Mouse (Mus musculus): ENCODE data around the gene Gast. TPM values are rescaled to one million over a fixed set of nuclear protein-coding genes. Genes with fewer than 3 reads are reported as not detected.

Gene Gast
- polyA plus RNA-seq, 1 experiment: not detected

DNA sequence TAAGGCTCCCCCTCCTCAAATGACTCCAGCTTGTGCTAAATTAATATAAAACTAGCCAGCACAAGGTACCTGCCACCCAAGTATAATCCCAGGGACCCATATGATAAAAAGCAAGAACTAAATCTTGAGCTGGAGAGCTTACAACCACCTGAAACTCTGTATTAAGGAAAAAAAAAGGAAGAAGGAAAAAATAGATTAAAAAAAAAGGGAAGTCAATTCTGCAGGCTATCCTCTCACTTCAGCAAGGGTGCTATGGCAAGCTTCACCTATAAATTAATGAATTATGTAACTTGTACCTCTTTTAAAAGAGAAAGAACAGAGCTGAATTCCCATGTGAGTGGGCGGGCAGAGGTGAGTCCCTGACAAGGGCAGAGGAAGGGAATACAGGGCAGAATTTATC, 22.6 kb upstream of the Gast start:
- Histone ChIP-seq H3K9me3 (replicated peaks; ENCODE audit: control insufficient read depth, insufficient read depth, low read length, poor library complexity, severe bottlenecking) (no peaks in the 10 kb centered on the region), H3K36me3 (ENCODE audit: control insufficient read depth, insufficient read depth, low read length, poor library complexity, severe bottlenecking) (no peaks in the 10 kb centered on the region), H3K4me1 (ENCODE audit: control insufficient read depth, insufficient read depth, low read length) (peaks cover 5% of the 10 kb centered on the region), H3K27ac (ENCODE audit: insufficient read depth, low read length) (no peak overlapping the region), H3K4me3 (ENCODE audit: low read depth, low read length) (no peak overlapping the region), H3K9ac (ENCODE audit: low read depth, poor library complexity, severe bottlenecking) (no peak overlapping the region), H3K27me3 (ENCODE audit: control insufficient read depth, insufficient read depth, low read length, poor library complexity, severe bottlenecking) (no peaks in the 10 kb centered on the region)
- TF ChIP-seq EP300 (IDR thresholded peaks at IDR 0.05; ENCODE audit: insufficient read depth, low read depth, low read length) (no peak), POLR2A (IDR thresholded peaks at IDR 0.05; ENCODE audit: insufficient read depth, low read length) (no peak), CTCF (IDR thresholded peaks at IDR 0.05; ENCODE audit: low read depth, low read length) (no peak)

DNA sequence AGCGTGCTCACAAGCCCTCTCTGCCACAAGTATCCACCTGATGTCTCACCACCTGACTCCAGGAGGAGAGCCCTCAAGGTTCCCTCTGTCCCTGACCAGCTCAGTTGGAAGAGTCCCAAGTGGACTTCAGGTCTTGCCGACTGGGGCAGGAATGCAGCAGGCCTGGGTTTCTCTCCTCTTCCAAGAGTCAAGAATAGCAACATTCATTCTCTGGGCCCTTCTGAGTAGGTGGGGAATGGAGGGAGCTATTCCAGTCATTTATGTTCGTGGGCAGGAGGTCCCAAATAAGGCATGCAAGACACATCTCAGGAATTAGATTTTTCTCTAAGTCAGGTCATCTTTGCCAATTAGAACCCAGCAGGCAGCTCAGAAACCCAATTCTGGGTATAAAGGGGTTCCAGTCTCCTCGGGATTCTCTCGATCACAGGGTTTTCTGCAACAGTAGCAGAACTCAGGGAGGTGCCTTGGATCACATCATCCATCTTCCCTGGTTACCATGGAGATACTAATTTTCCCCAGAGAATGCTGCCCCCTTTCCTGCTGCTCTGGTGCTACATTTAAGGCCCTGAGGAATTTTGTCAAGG, 22.0 kb upstream of the Gast start:
- Histone ChIP-seq H3K36me3 (ENCODE audit: control insufficient read depth, insufficient read depth, low read length, poor library complexity, severe bottlenecking) (no peaks in the 10 kb centered on the region), H3K27ac (ENCODE audit: insufficient read depth, low read length) (no peak overlapping the region), H3K4me3 (ENCODE audit: low read depth, low read length) (no peak overlapping the region), H3K9me3 (replicated peaks; ENCODE audit: control insufficient read depth, insufficient read depth, low read length, poor library complexity, severe bottlenecking) (no peaks in the 10 kb centered on the region), H3K4me1 (ENCODE audit: control insufficient read depth, insufficient read depth, low read length) (peaks cover 5% of the 10 kb centered on the region), H3K9ac (ENCODE audit: low read depth, poor library complexity, severe bottlenecking) (no peak overlapping the region), H3K27me3 (ENCODE audit: control insufficient read depth, insufficient read depth, low read length, poor library complexity, severe bottlenecking) (no peaks in the 10 kb centered on the region)
- no peak for TF ChIP-seq POLR2A (IDR thresholded peaks at IDR 0.05; ENCODE audit: insufficient read depth, low read length)
- TF ChIP-seq CTCF (IDR thresholded peaks at IDR 0.05; ENCODE audit: low read depth, low read length): no peak
- TF ChIP-seq EP300 (IDR thresholded peaks at IDR 0.05; ENCODE audit: insufficient read depth, low read depth, low read length): no peak

DNA sequence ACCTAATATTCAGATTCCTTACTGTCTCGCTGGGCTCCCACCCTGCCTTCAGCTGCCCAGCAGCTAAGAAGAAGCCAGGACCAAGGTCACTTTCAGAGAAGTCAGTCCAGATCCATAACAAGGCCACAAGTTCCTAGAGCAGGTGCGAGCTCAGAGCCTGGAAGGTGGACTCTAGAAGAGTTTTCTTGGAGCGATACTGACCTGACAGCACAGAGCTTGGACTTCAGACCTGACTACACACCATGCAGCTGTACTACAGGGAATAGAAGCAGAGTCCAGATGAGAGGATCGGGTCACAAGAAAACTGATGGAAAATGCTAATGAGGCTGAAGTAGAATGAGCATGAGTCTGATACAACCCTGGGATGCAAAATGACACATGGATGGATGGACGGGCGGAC, 20.8 kb upstream of the Gast start:
- no peaks in the 10 kb centered on the region for H3K36me3 ChIP-seq (ENCODE audit: control insufficient read depth, insufficient read depth, low read length, poor library complexity, severe bottlenecking)
- no peaks in the 10 kb centered on the region for H3K9me3 ChIP-seq (replicated peaks; ENCODE audit: control insufficient read depth, insufficient read depth, low read length, poor library complexity, severe bottlenecking)
- H3K9ac ChIP-seq (ENCODE audit: low read depth, poor library complexity, severe bottlenecking): no peak overlapping the region
- H3K27ac ChIP-seq (ENCODE audit: insufficient read depth, low read length): no peak overlapping the region
- peaks cover 3% of the 10 kb centered on the region for H3K4me1 ChIP-seq (ENCODE audit: control insufficient read depth, insufficient read depth, low read length)
- H3K27me3 ChIP-seq (ENCODE audit: control insufficient read depth, insufficient read depth, low read length, poor library complexity, severe bottlenecking): no peaks in the 10 kb centered on the region
- TF ChIP-seq POLR2A (IDR thresholded peaks at IDR 0.05; ENCODE audit: insufficient read depth, low read length) (no peak), CTCF (IDR thresholded peaks at IDR 0.05; ENCODE audit: low read depth, low read length) (no peak), EP300 (IDR thresholded peaks at IDR 0.05; ENCODE audit: insufficient read depth, low read depth, low read length) (no peak)
- no peak overlapping the region for H3K4me3 ChIP-seq (ENCODE audit: low read depth, low read length)

DNA sequence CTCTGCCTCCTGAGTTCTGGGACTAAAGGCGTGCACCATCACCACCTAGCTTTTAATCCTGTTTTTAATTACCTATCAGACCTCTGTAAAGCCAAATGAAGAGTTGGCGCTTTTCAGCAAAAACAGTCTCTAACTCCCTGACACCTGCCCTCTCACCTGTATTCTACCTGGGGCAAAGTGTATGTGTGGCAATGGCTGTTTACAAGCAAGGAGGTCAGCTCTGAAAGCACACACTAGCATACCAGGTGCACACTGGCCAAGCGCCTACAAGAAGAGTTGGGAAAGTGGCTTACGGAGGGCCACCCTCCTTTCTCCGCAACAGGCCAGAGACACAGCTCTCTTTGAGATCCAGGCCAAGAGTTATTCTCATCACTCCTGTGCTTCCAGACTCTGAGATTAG, 18.8 kb upstream of the Gast start:
- no peaks in the 10 kb centered on the region for H3K9me3 ChIP-seq (replicated peaks; ENCODE audit: control insufficient read depth, insufficient read depth, low read length, poor library complexity, severe bottlenecking)
- TF ChIP-seq CTCF (IDR thresholded peaks at IDR 0.05; ENCODE audit: low read depth, low read length) (no peak), EP300 (IDR thresholded peaks at IDR 0.05; ENCODE audit: insufficient read depth, low read depth, low read length) (no peak), POLR2A (IDR thresholded peaks at IDR 0.05; ENCODE audit: insufficient read depth, low read length) (no peak)
- H3K36me3 ChIP-seq (ENCODE audit: control insufficient read depth, insufficient read depth, low read length, poor library complexity, severe bottlenecking): peaks cover under 1% of the 10 kb centered on the region; the same call in 1 of the 2 replicates

DNA sequence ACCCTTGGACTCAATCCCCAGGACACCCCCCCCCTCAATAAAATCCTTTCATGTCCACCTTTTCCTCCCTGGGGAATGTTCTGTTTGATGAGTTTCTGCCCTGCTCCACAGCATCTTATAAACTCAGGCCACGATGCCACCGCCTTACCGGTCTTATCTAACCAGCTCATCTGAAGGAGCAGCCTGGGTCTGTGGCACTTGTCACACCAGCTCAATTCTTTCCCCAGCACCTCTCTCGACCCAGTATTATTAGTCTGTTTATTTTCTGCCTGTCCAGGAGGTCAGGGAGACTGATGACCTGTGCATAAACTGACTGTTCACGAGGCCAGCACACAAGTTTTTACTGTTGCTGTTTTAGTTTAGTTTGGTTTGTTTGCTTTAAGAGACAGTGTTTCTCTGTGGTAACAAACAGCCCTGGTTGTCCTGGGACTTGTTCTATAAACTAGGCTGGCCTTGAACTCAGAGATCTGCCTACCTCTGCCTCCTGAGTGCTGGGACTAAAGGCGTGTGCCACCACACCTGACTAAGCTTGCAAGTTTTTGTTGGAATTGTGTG, 16.3 kb upstream of the Gast start:
- H3K4me1 ChIP-seq (ENCODE audit: control insufficient read depth, insufficient read depth, low read length): peaks cover 3% of the 10 kb centered on the region
- H3K4me3 ChIP-seq (ENCODE audit: low read depth, low read length): no peak overlapping the region
- no peak overlapping the region for H3K9ac ChIP-seq (ENCODE audit: low read depth, poor library complexity, severe bottlenecking)
- TF ChIP-seq CTCF (IDR thresholded peaks at IDR 0.05; ENCODE audit: low read depth, low read length): no peak
- no peak for TF ChIP-seq POLR2A (IDR thresholded peaks at IDR 0.05; ENCODE audit: insufficient read depth, low read length)
- no peak for TF ChIP-seq EP300 (IDR thresholded peaks at IDR 0.05; ENCODE audit: insufficient read depth, low read depth, low read length)
- peaks cover 22% of the 10 kb centered on the region for H3K36me3 ChIP-seq (ENCODE audit: control insufficient read depth, insufficient read depth, low read length, poor library complexity, severe bottlenecking)
- no peaks in the 10 kb centered on the region for H3K27me3 ChIP-seq (ENCODE audit: control insufficient read depth, insufficient read depth, low read length, poor library complexity, severe bottlenecking)
- peak overlapping the region; percentile 79 for H3K27ac ChIP-seq (ENCODE audit: insufficient read depth, low read length)
- no peaks in the 10 kb centered on the region for H3K9me3 ChIP-seq (replicated peaks; ENCODE audit: control insufficient read depth, insufficient read depth, low read length, poor library complexity, severe bottlenecking)

More for the DNA sequence above, 18.8 kb upstream of the Gast start:
- Histone ChIP-seq H3K27me3 (ENCODE audit: control insufficient read depth, insufficient read depth, low read length, poor library complexity, severe bottlenecking) (no peaks in the 10 kb centered on the region), H3K4me3 (ENCODE audit: low read depth, low read length) (no peak overlapping the region), H3K27ac (ENCODE audit: insufficient read depth, low read length) (peak overlapping the region; percentile 67), H3K4me1 (ENCODE audit: control insufficient read depth, insufficient read depth, low read length) (peaks cover 3% of the 10 kb centered on the region), H3K9ac (ENCODE audit: low read depth, poor library complexity, severe bottlenecking) (no peak overlapping the region)

Data from ES-Bruce4 (cell line).